Mouse (Mus musculus) midbrain, embryonic 10.5 days (tissue): ENCODE data around the gene Tgfbr3l. TPM values are rescaled to one million over a fixed set of nuclear protein-coding genes. Genes with fewer than 3 reads are reported as not detected.

Experiments
- DNase-seq: peaks from one replicate; pipeline ENCODE4 v3.0.0-alpha.2; 2017; ENCODE audit warnings: low spot score
- H3K27ac ChIP-seq: fragments of 300-500 bp; sonication (generic); replicated peaks from 2 replicates; pipeline ENCODE4 v1.5.1; 2016; ENCODE audit warnings: mild to moderate bottlenecking
- H3K27me3 ChIP-seq: fragments of 300-500 bp; sonication (generic); 2 replicates; pipeline ENCODE4 v1.6.1; 2016; ENCODE audit warnings: low read depth, mild to moderate bottlenecking; ENCODE audit not compliant: poor library complexity, severe bottlenecking
- H3K36me3 ChIP-seq: fragments of 300-500 bp; sonication (generic); 2 replicates; pipeline ENCODE4 v1.6.1; 2016; ENCODE audit warnings: mild to moderate bottlenecking, moderate library complexity
- H3K4me1 ChIP-seq: fragments of 300-500 bp; sonication (generic); 2 replicates; pipeline ENCODE4 v1.6.1; 2016
- H3K4me3 ChIP-seq: fragments of 300-500 bp; sonication (generic); 2 replicates; pipeline ENCODE4 v1.5.1; 2016; ENCODE audit warnings: mild to moderate bottlenecking, moderate library complexity
- H3K9me3 ChIP-seq: fragments of 300-500 bp; sonication (generic); replicated peaks from 2 replicates; pipeline ENCODE4 v1.6.1; 2016; ENCODE audit warnings: mild to moderate bottlenecking
- WGBS: fragments of 180-500 bp; shearing (Covaris S2); methylation state at CpG from one replicate; pipeline ENCODE4 v1.1.7; 2016; 5-methylcytosine and 5-hydroxymethylcytosine counted together
- polyA plus RNA-seq: library from polyadenylated mRNA; unstranded; fragments of >200 nt; fragmentation: Nextera tagmentation; extraction: Ambion mirVana; gene quantifications from 2 replicates; pipeline ENCODE4 v1.2.1, GENCODE M21; 2016

The Tgfbr3l gene
- polyA plus RNA-seq, 1 experiment from 2014 or later, result 2.6 TPM

- H3K27me3 ChIP-seq, result no peaks in the 10 kb centered on the region
- no peak for DNase-seq
- peak overlapping the region; percentile 99 for H3K27ac ChIP-seq
- H3K4me3 ChIP-seq, result peak overlapping the region; percentile 91
- WGBS, result 0% methylated on average over 32 of the region's 32 CpGs
- H3K4me1 ChIP-seq, result peaks cover 38% of the 10 kb centered on the region
- H3K9me3 ChIP-seq, result no peaks in the 10 kb centered on the region
- H3K36me3 ChIP-seq, result peaks cover 83% of the 10 kb centered on the region
Measured at GRCm38 (mm10) chr8:4258678-4259077, 10.7 kb downstream of the Tgfbr3l start.

- peak within 1 kb of the TSS; percentile 91 for H3K4me3 ChIP-seq
- no peaks in the 10 kb centered on the region for H3K9me3 ChIP-seq
- H3K27ac ChIP-seq, result peak within 1 kb of the TSS; percentile 99
- H3K27me3 ChIP-seq, result no peaks in the 10 kb centered on the region
- peak; percentile 97 for DNase-seq
- WGBS, result 7% methylated on average over 33 of the region's 33 CpGs
- H3K4me1 ChIP-seq, result peaks cover 32% of the 10 kb centered on the region
- peaks cover 87% of the 10 kb centered on the region for H3K36me3 ChIP-seq
Measured at GRCm38 (mm10) chr8:4259125-4259804, 11.3 kb downstream of the Tgfbr3l start, which contains the start of gene Ctxn1. Ctxn1 (minus strand) TSS chr8:4259274.

- peak overlapping the region; percentile 91; the same call in 1 of the 2 replicates for H3K4me3 ChIP-seq
- WGBS, result 89% methylated on average over 4 of the region's 4 CpGs
- H3K36me3 ChIP-seq, result peaks cover 87% of the 10 kb centered on the region
Measured at GRCm38 (mm10) chr8:4259805-4260170, 11.8 kb downstream of the Tgfbr3l start.

GRCm38 (mm10) chr8:4263105-4263791, 15.2 kb downstream of the Tgfbr3l start:
- H3K36me3 ChIP-seq, result peaks cover 87% of the 10 kb centered on the region
- 85% methylated on average over 8 of the region's 8 CpGs for WGBS
- no peak overlapping the region for H3K27ac ChIP-seq
- DNase-seq, result no peak
- no peak overlapping the region for H3K4me3 ChIP-seq
- H3K4me1 ChIP-seq, result peaks cover 13% of the 10 kb centered on the region
- H3K27me3 ChIP-seq, result no peaks in the 10 kb centered on the region
- no peaks in the 10 kb centered on the region for H3K9me3 ChIP-seq

More at GRCm38 (mm10) chr8:4259805-4260170, 11.8 kb downstream of the Tgfbr3l start:
- Histone ChIP-seq H3K9me3 (no peaks in the 10 kb centered on the region), H3K27me3 (no peaks in the 10 kb centered on the region), H3K4me1 (peaks cover 30% of the 10 kb centered on the region), H3K27ac (peak overlapping the region; percentile 99; the same call in 1 of the 2 replicates)
- DNase-seq, result no peak

DNA sequence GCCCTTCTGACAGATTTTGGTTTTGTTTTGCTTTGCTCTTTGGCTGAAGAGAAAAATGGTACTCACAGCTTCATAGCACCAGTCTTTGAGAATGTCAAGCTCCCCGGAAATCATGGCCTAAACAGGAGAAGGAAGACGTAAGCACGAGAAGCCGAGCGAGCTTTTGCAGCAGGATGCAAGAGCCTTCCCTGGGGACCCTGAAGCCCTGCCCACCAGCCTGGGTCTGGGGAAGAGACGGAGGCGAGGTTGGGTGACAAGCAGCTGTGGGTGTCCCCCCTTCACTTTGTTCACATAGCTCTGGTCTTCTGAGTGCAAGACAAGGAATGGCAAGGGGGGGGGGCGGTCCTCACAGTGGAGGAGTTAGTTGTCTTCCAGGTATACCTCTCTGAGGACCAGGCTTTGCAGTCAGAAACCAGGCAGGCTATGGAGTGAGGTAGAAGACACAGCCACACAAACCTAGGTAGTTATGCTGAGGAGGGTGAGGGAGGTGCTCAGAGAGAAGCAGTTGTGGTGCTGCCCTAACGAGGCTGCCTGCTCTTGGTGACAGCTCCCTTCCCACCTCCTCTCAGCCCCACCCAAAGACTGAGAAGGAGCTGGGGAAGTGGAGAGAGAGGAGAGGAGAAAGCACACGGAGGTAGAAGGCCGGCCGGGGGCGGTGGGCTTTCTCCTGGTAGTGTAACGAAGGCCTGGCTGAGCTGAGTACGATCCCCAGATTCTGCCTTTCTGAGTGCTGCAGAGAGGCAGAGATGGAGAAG, 17.3 kb downstream of the Tgfbr3l start:
- no peaks in the 10 kb centered on the region for H3K4me1 ChIP-seq
- no peak overlapping the region for H3K4me3 ChIP-seq
- H3K9me3 ChIP-seq, result no peaks in the 10 kb centered on the region
- no peak overlapping the region for H3K27ac ChIP-seq
- no peaks in the 10 kb centered on the region for H3K27me3 ChIP-seq
- WGBS, result 92% methylated on average over 15 of the region's 15 CpGs
- peaks cover 100% of the 10 kb centered on the region for H3K36me3 ChIP-seq
- DNase-seq, result no peak

GRCm38 (mm10) chr8:4267627-4268026, 19.6 kb downstream of the Tgfbr3l start:
- no peak overlapping the region for H3K27ac ChIP-seq
- H3K4me3 ChIP-seq, result no peak overlapping the region
- H3K4me1 ChIP-seq, result no peaks in the 10 kb centered on the region
- peak; percentile 28 for DNase-seq
- 81% methylated on average over 15 of the region's 15 CpGs for WGBS
- no peaks in the 10 kb centered on the region for H3K27me3 ChIP-seq
- peaks cover 99% of the 10 kb centered on the region for H3K36me3 ChIP-seq
- no peaks in the 10 kb centered on the region for H3K9me3 ChIP-seq

DNA sequence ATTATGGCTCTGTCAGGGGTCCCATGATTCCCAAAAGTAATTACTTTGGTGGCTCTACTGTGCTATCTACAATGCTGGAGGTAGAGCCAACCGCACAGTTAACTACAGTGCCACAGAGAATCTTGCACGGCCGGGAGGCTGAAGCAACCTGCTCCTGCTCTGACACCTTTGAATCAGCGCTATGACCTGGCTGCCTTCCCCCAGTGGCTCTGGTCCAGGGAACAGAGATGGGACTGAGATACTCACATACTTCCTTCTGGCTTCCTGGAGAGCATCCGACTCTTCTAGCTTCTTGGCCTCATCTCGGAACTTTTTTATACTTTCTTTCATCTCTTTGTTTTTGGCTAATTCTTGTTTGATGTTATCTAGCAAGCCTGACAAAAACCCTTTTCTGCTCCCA, 21.6 kb downstream of the Tgfbr3l start:
- H3K4me3 ChIP-seq, result no peak overlapping the region
- DNase-seq, result no peak
- H3K4me1 ChIP-seq, result peaks cover 2% of the 10 kb centered on the region
- no peaks in the 10 kb centered on the region for H3K27me3 ChIP-seq
- H3K36me3 ChIP-seq, result peaks cover 96% of the 10 kb centered on the region
- 96% methylated on average over 6 of the region's 6 CpGs for WGBS
- no peaks in the 10 kb centered on the region for H3K9me3 ChIP-seq
- no peak overlapping the region for H3K27ac ChIP-seq

- DNase-seq, result peak; percentile 95
- Histone ChIP-seq H3K9me3 (no peaks in the 10 kb centered on the region), H3K36me3 (peaks cover 37% of the 10 kb centered on the region), H3K4me1 (peaks cover 12% of the 10 kb centered on the region), H3K27ac (peak within 1 kb of the TSS; percentile 91), H3K27me3 (no peaks in the 10 kb centered on the region), H3K4me3 (peak within 1 kb of the TSS; percentile 91)
- WGBS, result under 1% methylated on average over 39 of the region's 39 CpGs
Measured at GRCm38 (mm10) chr8:4275275-4276110, 27.5 kb downstream of the Tgfbr3l start, which contains the start of gene Timm44. Timm44 (minus strand) TSS chr8:4275913.

- WGBS, result 35% methylated on average over 9 of the region's 9 CpGs
- Histone ChIP-seq H3K36me3 (peaks cover 31% of the 10 kb centered on the region), H3K27me3 (no peaks in the 10 kb centered on the region), H3K27ac (peak overlapping the region; percentile 91), H3K4me1 (peaks cover 12% of the 10 kb centered on the region), H3K9me3 (no peaks in the 10 kb centered on the region), H3K4me3 (peak overlapping the region; percentile 91)
- no peak for DNase-seq
Measured at GRCm38 (mm10) chr8:4276111-4276465, 28.1 kb downstream of the Tgfbr3l start.

GRCm38 (mm10) chr8:4292738-4293137, 44.7 kb downstream of the Tgfbr3l start:
- Histone ChIP-seq H3K9me3 (no peaks in the 10 kb centered on the region), H3K4me3 (no peak overlapping the region), H3K36me3 (peaks cover 100% of the 10 kb centered on the region), H3K27ac (no peak overlapping the region), H3K27me3 (no peaks in the 10 kb centered on the region), H3K4me1 (no peaks in the 10 kb centered on the region)
- no peak for DNase-seq
- 92% methylated on average over 5 of the region's 5 CpGs for WGBS

GRCm38 (mm10) chr8:4297822-4298221, 49.8 kb downstream of the Tgfbr3l start:
- WGBS, result 94% methylated on average over 4 of the region's 4 CpGs
- Histone ChIP-seq H3K36me3 (peaks cover 98% of the 10 kb centered on the region), H3K4me1 (no peaks in the 10 kb centered on the region), H3K4me3 (no peak overlapping the region), H3K9me3 (no peaks in the 10 kb centered on the region), H3K27me3 (no peaks in the 10 kb centered on the region), H3K27ac (no peak overlapping the region)
- no peak for DNase-seq
